Mouse (Mus musculus): ENCODE measurements around the gene Coq7. TPM values are rescaled to one million over a fixed set of nuclear protein-coding genes. Genes with fewer than 3 reads are reported as not detected.

Coq7 gene
- polyA plus RNA-seq, 1 experiment from 2014 or later, result 87.0 TPM

GRCm38 (mm10) chr7:118532519-118533177 lies 508 bp downstream of the Coq7 start:
- Histone ChIP-seq H3K4me2 (replicated peaks) (peak overlapping the region; percentile 74), H3K4me1 (0 out of 2 replicates have a peak, but pooled peaks cover 3% of the 10 kb centered on the region), H3K9me3 (replicated peaks) (no peaks in the 10 kb centered on the region), H3K4me3 (replicated peaks) (peak overlapping the region; percentile 88), H3K27me3 (no peaks in the 10 kb centered on the region), H3K27ac (replicated peaks) (peak overlapping the region; percentile 97), H3K9ac (peak overlapping the region; percentile 81), H3K36me3 (peaks cover 10% of the 10 kb centered on the region)
- peak; percentile 92 for ATAC-seq (ENCODE audit: insufficient number of reproducible peaks, low FRiP score, low TSS enrichment, low read depth)
- WGBS, result under 1% methylated on average over 36 of the region's 36 CpGs

GRCm38 (mm10) chr7:118526967-118527366 lies 6.2 kb downstream of the Coq7 start:
- Histone ChIP-seq H3K4me3 (replicated peaks) (no peak overlapping the region), H3K36me3 (peaks cover 34% of the 10 kb centered on the region), H3K27ac (replicated peaks) (no peak overlapping the region), H3K4me2 (replicated peaks) (no peak overlapping the region), H3K4me1 (no peaks in the 10 kb centered on the region), H3K9ac (no peak overlapping the region), H3K9me3 (replicated peaks) (no peaks in the 10 kb centered on the region), H3K27me3 (no peaks in the 10 kb centered on the region)
- 76% methylated on average over 4 of the region's 4 CpGs for WGBS
- no peak for ATAC-seq (ENCODE audit: insufficient number of reproducible peaks, low FRiP score, low TSS enrichment, low read depth)

- WGBS, result 73% methylated on average over 5 of the region's 5 CpGs
Observed at GRCm38 (mm10) chr7:118522077-118522476, 11.1 kb downstream of the Coq7 start.

GRCm38 (mm10) chr7:118519661-118520060 lies 13.5 kb downstream of the Coq7 start:
- 85% methylated on average over 8 of the region's 8 CpGs for WGBS
- Histone ChIP-seq H3K9me3 (replicated peaks) (no peaks in the 10 kb centered on the region), H3K4me1 (peaks cover 5% of the 10 kb centered on the region; the same call in 1 of the 2 replicates), H3K36me3 (peaks cover 1% of the 10 kb centered on the region; the same call in 1 of the 2 replicates), H3K9ac (no peak overlapping the region), H3K4me2 (replicated peaks) (no peak overlapping the region), H3K4me3 (replicated peaks) (no peak overlapping the region), H3K27me3 (no peaks in the 10 kb centered on the region), H3K27ac (replicated peaks) (no peak overlapping the region)
- no peak for ATAC-seq (ENCODE audit: insufficient number of reproducible peaks, low FRiP score, low TSS enrichment, low read depth)

More at GRCm38 (mm10) chr7:118522077-118522476, 11.1 kb downstream of the Coq7 start:
- H3K9ac ChIP-seq, result no peak overlapping the region
- no peaks in the 10 kb centered on the region for H3K27me3 ChIP-seq
- H3K4me3 ChIP-seq (replicated peaks), result no peak overlapping the region
- H3K4me2 ChIP-seq (replicated peaks), result no peak overlapping the region
- peaks cover 18% of the 10 kb centered on the region for H3K36me3 ChIP-seq
- no peak overlapping the region for H3K27ac ChIP-seq (replicated peaks)
- H3K9me3 ChIP-seq (replicated peaks), result no peaks in the 10 kb centered on the region
- peaks cover 5% of the 10 kb centered on the region; the same call in 1 of the 2 replicates for H3K4me1 ChIP-seq
- no peak for ATAC-seq (ENCODE audit: insufficient number of reproducible peaks, low FRiP score, low TSS enrichment, low read depth)

- Histone ChIP-seq H3K27ac (replicated peaks) (no peak overlapping the region), H3K4me1 (peaks cover 5% of the 10 kb centered on the region; the same call in 1 of the 2 replicates), H3K4me2 (replicated peaks) (no peak overlapping the region), H3K9me3 (replicated peaks) (no peaks in the 10 kb centered on the region), H3K4me3 (replicated peaks) (no peak overlapping the region), H3K36me3 (no peaks in the 10 kb centered on the region), H3K9ac (no peak overlapping the region), H3K27me3 (no peaks in the 10 kb centered on the region)
- WGBS, result 2% methylated on average over 18 of the region's 18 CpGs
- ATAC-seq (ENCODE audit: insufficient number of reproducible peaks, low FRiP score, low TSS enrichment, low read depth), result peak; percentile 70
Observed at GRCm38 (mm10) chr7:118518687-118519086, 14.5 kb downstream of the Coq7 start.

- H3K9ac ChIP-seq, result no peak overlapping the region
- peaks cover 5% of the 10 kb centered on the region; the same call in 1 of the 2 replicates for H3K4me1 ChIP-seq
- H3K27ac ChIP-seq (replicated peaks), result no peak overlapping the region
- H3K27me3 ChIP-seq, result no peaks in the 10 kb centered on the region
- H3K4me3 ChIP-seq (replicated peaks), result no peak overlapping the region
- H3K4me2 ChIP-seq (replicated peaks), result no peak overlapping the region
- 66% methylated on average over 2 of the region's 2 CpGs for WGBS
- H3K36me3 ChIP-seq, result no peaks in the 10 kb centered on the region
- H3K9me3 ChIP-seq (replicated peaks), result no peaks in the 10 kb centered on the region
- ATAC-seq (ENCODE audit: insufficient number of reproducible peaks, low FRiP score, low TSS enrichment, low read depth), result no peak
Observed at GRCm38 (mm10) chr7:118517819-118518218, 15.3 kb downstream of the Coq7 start.

GRCm38 (mm10) chr7:118508556-118508955 lies 24.6 kb downstream of the Coq7 start:
- Histone ChIP-seq H3K9ac (no peak overlapping the region), H3K9me3 (replicated peaks) (no peaks in the 10 kb centered on the region), H3K4me3 (replicated peaks) (no peak overlapping the region), H3K4me1 (no peaks in the 10 kb centered on the region), H3K27ac (replicated peaks) (no peak overlapping the region), H3K4me2 (replicated peaks) (no peak overlapping the region), H3K27me3 (no peaks in the 10 kb centered on the region), H3K36me3 (no peaks in the 10 kb centered on the region)
- 76% methylated on average over 7 of the region's 7 CpGs for WGBS
- no peak for ATAC-seq (ENCODE audit: insufficient number of reproducible peaks, low FRiP score, low TSS enrichment, low read depth)

- Histone ChIP-seq H3K27me3 (no peaks in the 10 kb centered on the region), H3K4me2 (replicated peaks) (no peak overlapping the region), H3K9ac (no peak overlapping the region), H3K4me1 (no peaks in the 10 kb centered on the region), H3K27ac (replicated peaks) (no peak overlapping the region), H3K4me3 (replicated peaks) (no peak overlapping the region), H3K9me3 (replicated peaks) (no peaks in the 10 kb centered on the region), H3K36me3 (no peaks in the 10 kb centered on the region)
- ATAC-seq (ENCODE audit: insufficient number of reproducible peaks, low FRiP score, low TSS enrichment, low read depth), result no peak; the same call in 1 of the 2 replicates
- 52% methylated on average over 4 of the region's 4 CpGs for WGBS
Observed at GRCm38 (mm10) chr7:118503844-118504243, 29.3 kb downstream of the Coq7 start.

GRCm38 (mm10) chr7:118502333-118502732 lies 30.8 kb downstream of the Coq7 start:
- no peak overlapping the region for H3K4me2 ChIP-seq (replicated peaks)
- no peaks in the 10 kb centered on the region for H3K36me3 ChIP-seq
- no peak for ATAC-seq (ENCODE audit: insufficient number of reproducible peaks, low FRiP score, low TSS enrichment, low read depth)
- no peaks in the 10 kb centered on the region for H3K4me1 ChIP-seq
- no peak overlapping the region for H3K4me3 ChIP-seq (replicated peaks)
- 74% methylated on average over 8 of the region's 8 CpGs for WGBS
- H3K27ac ChIP-seq (replicated peaks), result no peak overlapping the region
- no peaks in the 10 kb centered on the region for H3K27me3 ChIP-seq
- H3K9ac ChIP-seq, result no peak overlapping the region
- no peaks in the 10 kb centered on the region for H3K9me3 ChIP-seq (replicated peaks)

GRCm38 (mm10) chr7:118499784-118500435 lies 33.2 kb downstream of the Coq7 start:
- 50% methylated on average over 7 of the region's 7 CpGs for WGBS
- H3K9ac ChIP-seq, result no peak overlapping the region
- no peak overlapping the region for H3K4me3 ChIP-seq (replicated peaks)
- H3K4me1 ChIP-seq, result no peaks in the 10 kb centered on the region
- no peaks in the 10 kb centered on the region for H3K36me3 ChIP-seq
- H3K4me2 ChIP-seq (replicated peaks), result no peak overlapping the region
- H3K27me3 ChIP-seq, result no peaks in the 10 kb centered on the region
- no peak for ATAC-seq (ENCODE audit: insufficient number of reproducible peaks, low FRiP score, low TSS enrichment, low read depth)
- no peaks in the 10 kb centered on the region for H3K9me3 ChIP-seq (replicated peaks)
- no peak overlapping the region for H3K27ac ChIP-seq (replicated peaks)

- 84% methylated on average over 12 of the region's 12 CpGs for whole genome bisulfite sequencing
- no peak for ATAC-seq (ENCODE audit: insufficient number of reproducible peaks, low FRiP score, low TSS enrichment, low read depth)
- no peak overlapping the region for H3K4me2 ChIP-seq (replicated peaks)
Observed at GRCm38 (mm10) chr7:118498984-118499783, 34.0 kb downstream of the Coq7 start.

More at GRCm38 (mm10) chr7:118498984-118499783, 34.0 kb downstream of the Coq7 start:
- H3K4me3 ChIP-seq (replicated peaks), result no peak overlapping the region
- no peaks in the 10 kb centered on the region for H3K4me1 ChIP-seq
- H3K36me3 ChIP-seq, result no peaks in the 10 kb centered on the region
- no peak overlapping the region for H3K27ac ChIP-seq (replicated peaks)
- H3K27me3 ChIP-seq, result no peaks in the 10 kb centered on the region
- H3K9me3 ChIP-seq (replicated peaks), result no peaks in the 10 kb centered on the region
- no peak overlapping the region for H3K9ac ChIP-seq
